Mouse (Mus musculus): ENCODE results near the gene Lrrc66.
A peak's percentile ranks its signal among the peaks of the same experiment; 100 is the strongest.

Lrrc66 gene

DNA sequence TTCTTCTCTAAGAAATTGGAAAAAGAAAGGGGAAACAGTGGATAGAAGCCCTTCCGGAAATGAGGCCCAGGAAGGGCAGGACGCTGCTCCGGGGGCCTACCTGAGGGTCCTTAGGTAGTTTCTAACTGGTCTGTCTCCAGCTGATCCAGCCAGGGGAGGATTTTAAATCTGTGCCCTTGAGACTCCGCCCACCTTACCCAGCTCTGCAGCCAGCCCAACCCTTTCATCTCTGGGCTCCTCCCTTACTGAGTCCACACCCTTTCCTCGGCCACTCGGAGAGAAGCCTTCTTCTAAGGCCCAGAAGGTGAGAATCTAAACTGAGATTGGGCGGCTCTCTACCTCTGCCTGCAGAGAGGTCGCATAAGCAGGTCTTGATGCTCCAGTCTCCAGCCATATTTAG, at the start of gene Lrrc66:
Gene Lrrc66, minus strand, starts transcription at position 236 of the 400 bp plus-strand sequence.
- DNase-seq = no peak

DNA sequence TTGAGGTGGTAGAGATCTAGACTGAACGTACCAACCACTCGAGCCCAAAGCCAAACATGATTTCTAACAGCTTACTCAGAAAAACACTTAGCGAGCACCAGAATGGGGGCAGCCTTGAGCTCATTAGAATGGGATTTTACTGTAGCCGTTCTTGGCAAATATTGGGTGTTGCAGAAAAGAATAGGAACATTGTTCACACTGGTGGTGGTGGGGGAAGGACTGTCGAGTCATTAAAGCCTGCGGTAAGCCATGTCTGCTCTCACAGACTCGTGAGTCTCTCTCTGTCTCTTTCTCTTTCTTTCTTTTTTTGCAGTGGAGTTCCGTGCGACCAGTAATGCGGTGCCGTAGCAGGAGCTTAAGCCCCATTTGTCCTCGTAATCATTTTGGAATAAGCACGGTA, 44.3 kb upstream of the Lrrc66 start:
- DNase-seq = no peak

DNA sequence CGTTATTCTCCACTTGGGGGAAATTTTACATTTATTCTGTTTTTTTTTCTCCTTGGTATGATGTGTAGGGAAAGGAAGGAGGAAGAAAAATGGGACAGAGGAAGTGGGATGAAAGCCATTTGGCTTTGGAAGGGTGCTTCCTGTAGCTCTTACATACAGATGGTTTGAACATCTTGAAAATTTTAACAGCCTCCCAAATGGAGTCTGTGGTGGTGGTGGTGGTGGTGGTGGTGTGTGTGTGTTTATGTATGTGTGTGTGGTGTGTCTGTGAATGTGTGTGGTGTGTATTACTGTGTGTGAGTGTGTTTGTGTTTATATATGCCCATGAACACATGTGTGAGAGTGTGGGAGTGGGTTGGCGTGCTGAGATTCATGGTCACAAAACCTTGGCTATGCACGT, 43.3 kb upstream of the Lrrc66 start:
- no peak for DNase-seq

DNA sequence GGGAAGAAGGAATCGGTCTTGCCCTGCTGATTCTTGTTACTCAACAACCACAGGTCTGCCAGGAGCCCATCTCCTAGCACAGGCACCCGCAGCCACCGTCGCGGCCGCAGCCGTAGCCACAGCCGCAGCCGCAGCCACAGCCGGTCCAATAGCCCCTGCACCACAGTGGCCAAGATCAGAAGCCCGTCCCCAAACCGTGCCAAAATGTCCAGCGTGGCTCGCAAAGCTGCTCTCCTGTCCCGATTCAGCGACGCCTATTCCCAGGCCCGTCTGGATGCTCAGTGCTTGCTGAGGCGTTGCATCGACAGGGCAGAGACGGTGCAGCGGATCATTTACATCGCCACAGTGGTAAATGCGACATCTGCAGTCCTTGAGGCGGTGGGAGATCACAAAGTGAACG, 37.1 kb upstream of the Lrrc66 start:
- DNase-seq = no peak

DNA sequence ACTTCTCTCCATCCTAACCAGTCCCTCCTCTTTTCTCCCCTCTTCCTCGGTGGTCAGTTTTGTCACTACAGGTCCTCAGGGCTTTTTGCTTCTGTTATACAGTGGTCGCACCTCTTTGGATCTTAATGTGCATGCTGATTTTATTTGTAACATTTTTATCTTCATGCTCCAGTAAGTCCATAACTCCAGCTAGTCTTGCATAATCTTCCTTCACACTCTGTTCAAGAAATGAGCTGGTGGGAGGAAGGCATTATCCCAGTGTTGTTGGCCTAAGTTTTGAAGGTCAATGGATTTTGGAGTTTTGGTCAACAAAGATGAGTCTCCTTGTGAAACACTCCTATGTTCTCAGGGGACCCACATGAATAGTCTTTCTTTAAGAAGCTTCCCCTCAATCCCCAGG, 35.6 kb upstream of the Lrrc66 start:
- no peak for DNase-seq

DNA sequence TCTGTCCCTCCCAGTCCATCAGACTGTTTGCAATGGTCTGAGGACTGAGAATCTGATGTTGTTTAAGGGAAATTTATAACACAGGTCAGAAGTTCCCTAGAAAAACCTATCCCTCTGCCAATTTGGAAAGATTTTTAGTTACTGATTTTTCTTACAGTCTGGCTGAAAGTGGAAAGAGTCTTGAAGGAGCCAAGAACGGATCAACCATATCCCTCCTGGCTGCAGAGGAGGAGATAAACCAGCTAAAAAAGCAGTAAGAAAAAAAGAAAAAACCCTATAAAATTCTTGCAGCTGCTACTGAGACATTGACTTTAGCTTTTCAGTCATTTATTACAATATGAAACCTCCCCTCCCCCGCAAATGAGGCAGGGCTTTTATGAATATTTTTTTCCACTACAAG, 34.4 kb upstream of the Lrrc66 start:
- DNase-seq = no peak

DNA sequence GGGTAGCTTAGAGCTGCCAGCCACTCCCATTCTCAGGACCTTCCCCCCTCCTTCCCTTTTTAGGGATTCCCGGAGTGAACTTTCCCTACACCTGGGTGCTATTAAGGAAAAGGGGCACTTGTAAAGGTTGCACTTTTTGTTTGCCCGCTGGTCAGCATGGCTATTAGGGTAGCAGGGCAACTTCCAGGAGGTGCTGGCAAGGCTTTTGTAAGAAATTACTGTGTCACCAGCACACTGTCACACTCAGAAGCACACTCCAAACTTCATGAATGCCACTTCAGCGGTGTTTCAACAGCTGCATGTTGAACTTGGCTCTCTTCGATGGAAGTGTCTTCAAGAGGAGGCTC, 19.5 kb upstream of the Lrrc66 start:
- no peak for DNase-seq

DNA sequence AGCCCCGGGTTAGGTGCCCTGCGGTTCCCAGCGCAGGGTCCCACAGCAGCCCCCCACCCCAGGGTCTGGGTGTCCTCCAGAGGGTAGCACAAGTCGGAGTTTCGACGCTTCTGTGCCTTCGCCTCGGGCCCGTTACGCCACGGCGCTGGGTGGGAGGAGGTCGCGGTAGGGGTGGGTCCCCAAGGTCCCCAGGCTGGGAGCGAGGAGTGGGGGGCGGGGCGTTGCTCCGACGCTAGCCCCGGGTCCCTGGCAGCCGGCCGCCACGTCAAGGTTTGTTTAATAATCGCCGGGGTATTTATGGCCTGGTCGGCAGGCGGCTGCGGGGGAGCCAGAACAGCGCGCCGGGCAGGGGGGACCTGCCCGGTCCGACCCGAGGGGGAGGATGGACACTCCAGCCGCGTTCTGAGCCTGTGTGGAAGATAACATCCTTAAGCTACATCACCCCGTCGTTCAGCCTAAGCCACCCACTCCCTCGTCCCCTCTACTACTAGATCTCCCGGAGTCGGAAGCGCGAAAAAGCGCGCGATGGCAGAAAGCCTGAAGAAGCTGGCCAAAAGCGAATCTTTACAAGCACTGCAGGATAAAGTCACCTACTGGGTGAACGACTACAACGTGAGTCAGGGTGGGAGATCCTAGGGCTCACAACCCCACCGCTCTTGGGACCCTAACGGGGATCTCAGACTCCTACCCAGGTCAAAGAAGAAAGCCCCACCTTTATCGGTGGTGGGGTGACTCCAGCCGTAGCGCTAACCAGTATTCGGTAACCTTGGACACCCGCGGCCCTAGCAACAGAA, 18.9 kb upstream of the Lrrc66 start, which contains the start of gene Spata18:
Gene Spata18, plus strand, starts transcription at position 319 of the 794 bp plus-strand sequence.
- DNase-seq = no peak

DNA sequence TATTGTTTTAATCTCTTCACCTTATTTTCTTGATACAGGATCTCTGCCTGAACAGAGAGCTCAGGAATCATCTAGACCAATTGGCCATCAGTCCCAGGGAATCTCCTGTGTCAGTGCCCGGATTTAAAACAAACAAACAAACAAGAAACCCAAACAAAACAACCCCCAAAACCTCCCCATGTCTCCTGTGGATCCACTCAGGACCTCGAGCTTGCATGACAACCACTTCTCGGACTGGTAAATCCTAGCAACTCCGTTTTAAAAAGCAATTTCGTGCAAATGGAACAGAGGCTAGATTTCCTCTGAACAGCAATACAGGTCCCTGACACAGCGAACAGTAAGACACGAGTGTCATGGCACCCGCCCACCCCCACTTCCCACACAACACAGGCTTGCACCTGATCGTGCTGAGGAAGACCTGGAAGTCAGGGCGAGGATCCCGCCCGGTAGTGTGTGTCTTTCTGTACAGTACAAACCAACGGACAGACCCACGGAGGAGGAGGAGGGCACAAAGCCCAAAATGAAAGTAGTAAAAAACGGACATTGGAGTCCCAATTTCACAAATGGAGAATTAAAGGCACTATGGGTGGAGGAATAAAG, 18.1 kb upstream of the Lrrc66 start:
- no peak for DNase-seq

DNA sequence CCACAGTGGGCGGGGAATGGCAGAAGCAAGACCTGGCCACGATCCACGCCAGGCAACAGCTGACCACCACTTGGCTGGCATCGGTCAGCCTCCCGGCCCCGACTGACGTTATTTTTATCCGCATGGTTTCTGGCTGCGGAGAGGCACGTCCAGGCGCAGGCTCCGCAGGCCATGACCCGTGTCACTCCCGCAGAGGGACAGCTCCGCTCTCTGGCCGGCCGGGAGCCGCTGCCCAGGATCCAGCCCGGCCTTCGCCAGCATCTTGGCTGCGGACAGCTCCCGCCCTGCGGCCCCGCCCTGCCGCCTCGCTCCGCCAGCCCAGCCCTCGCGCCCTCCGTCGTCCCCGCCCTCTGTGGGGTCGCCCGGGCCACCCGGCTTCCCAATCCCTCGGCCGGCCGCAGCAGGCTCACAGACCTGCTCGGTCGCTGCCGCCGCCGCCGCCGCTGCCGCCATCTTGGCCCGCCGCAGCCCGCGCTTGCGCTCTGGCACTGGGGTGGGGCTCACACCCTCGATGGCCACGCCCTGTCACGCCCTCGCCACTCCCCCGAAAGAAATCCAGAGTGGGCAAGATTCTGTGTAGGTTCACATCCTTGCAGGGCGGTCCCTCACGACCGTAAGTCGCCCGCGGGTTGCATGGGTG, 15.1 kb upstream of the Lrrc66 start, which contains the start of gene Sgcb:
Gene Sgcb, minus strand, starts transcription at position 530 of the 640 bp plus-strand sequence.
- peak; percentile 76 for DNase-seq

DNA sequence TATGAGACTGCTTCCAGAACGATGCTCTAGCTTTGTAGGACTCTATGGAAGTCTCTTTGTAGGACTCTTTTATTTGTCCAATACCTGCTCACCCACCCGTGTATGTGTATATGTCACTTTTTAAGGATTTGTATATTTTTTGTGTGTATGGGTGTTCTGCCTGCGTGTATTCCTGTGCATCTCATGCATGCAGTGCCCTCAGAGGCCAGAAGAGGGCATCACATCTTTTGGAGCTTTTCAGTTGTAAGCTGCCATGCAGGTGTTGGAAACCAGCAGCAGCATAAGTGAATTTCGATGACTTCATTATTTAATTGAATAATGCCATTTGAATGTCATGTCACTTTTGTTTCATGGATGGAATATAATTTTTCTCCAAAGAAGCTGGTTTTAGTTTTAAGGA, 9.8 kb upstream of the Lrrc66 start:
- DNase-seq = peak; percentile 17

DNA sequence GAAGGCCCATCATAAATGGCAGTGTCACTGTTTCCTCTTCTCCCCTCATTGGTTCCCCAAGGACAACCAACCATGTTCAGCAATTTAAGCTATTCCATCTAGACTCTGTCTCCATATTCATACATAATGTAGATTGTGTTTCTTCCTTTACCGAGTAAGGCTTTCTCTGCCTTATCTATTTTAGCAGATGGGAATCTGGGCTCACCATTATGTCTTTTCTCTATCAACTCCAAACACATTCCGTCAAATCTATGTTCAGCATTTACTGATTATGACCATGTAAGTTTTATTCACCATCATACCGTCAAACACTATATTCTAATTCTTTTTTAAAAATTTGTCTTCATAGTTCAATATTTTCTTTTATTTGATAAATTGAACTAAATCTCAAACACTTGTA, 8.7 kb upstream of the Lrrc66 start:
- no peak for DNase-seq

DNA sequence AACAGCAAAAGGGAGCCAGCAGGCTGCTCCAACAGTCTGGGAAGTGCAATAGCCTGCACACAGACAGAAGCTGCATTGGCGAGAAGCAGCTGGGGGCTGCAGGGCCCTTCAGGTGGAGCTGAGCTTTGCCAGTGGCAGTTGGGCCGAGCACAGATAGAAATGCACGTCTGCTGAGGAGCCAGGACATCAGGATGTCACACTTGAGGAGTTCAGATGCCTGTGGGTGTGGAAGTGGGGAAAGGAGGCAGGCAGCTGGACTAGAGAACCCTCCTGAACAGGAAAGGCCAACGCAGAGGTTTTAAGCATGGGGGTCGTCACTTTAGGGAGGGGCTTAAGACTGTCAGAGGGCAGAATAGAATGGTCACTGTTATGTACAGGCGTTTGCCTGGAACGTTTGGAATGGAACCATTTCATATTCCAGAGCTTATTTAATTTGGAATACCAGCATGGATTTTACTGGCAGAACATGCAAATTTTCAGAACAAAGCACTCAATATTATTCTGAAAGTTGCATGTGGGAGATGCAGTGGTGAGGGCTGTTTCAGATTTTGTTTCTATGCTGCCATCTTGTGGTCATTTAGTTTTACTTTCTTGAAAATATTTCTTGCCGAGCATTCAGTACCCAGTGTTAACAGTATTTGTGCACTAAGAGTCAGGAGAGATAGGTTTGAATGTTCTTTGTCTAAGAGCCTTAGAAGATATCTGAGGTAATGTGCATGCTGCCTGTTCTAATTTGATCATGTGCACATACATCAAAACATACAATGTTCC, 5.2 kb upstream of the Lrrc66 start:
- DNase-seq = no peak

DNA sequence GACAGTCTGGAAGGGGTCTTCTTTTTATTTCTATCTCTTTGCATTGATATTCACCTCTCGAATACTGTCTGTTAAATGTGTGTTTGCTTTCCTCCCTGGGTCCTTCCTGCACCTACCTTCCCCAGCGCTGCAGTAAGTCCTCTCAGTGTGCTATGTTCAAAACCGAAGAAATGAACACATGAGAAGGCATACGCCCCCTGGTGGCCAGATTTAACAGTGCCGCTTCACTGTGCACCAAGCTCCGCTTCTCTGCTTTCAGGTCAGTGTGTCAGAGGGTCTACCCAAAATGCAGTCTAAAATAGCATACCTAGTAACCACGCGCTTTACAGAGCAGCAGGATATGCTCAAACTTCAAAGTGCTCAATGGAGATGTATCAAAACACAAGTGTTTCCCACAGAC, 815 bp upstream of the Lrrc66 start:
- peak; percentile 50 for DNase-seq

DNA sequence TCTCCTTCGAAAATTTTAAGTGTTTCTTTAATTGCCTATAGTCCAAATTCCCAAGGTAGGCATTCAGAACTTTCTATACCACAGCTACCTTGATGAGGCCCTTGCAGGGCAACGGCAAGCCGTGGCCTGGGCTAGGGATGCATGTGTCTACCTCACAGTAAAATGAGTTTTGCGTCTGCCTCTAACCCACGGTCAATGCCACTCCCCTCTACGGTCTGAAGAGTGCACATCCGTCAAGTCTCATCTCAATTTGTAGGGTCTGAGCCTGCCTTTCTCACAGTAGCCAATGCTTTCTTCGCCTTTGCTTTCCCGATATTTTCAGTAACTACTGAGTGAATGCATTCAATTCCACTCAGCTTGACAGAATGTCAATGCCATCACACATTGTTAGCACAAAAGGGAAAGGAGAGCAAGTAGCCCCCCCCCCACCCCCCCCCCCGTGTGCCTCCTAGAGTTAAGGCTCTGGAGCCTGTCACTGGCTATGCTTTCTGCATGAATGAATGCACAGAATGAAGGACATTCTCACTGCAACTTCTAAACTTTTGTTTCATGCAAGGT, 1.2 kb downstream of the Lrrc66 start:
- DNase-seq = no peak

DNA sequence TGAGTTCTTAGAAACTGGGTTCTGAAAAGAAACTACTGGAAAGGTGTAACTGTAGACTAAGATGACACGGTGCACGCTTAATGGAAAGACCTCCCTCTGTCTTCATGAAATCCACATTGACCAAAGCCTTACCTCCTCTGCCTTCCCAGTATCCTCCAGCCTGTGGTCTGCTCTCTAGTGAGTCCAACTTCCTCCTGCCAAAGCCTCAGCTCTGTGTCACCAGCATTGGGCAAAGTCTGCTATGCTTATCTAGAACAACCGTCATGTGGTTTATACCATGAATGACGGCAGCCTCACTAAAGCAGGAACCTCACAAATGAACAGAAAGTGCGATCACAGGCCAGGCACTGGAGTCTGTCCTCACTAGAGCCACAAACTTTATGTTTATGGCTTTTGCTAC, 2.2 kb downstream of the Lrrc66 start:
- DNase-seq = peak; percentile 38

DNA sequence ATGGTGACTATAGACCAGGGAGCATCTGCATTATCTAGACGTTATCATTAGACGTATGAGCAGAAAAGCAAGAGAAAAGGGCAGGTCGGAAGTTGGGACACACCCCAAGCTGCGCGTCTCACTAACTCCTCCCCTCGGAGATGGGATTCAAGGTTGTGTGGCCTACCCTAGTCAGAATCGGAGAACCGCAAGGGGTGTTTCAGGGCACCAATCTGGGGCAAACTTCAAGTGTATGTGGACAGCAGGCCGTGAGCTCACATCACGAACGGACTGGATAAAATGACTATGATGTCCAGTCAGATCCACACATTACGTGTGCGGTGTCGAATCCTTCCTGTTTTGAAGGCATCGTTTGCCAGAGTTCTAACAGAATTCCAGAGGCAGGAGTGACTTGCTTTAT, 4.3 kb downstream of the Lrrc66 start:
- no peak for DNase-seq

DNA sequence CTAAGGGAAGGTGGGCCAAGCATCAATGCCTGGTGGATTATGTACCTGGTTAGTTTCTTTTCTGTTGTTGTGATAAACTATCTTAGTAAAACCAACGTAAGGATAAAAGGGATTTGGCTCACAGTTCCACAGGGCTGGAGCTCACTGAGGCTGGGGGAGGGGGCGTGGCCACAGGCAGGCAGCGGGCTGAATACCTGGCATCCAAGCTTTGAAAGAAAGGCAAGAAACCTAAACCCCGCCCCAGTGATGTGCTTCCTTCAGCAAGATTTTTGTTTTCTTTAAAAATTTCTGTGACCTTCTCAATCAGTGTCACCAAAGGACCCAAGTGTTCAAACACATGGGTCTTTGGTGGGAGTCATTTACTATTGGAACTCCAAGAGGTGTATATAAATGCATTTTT, 4.8 kb downstream of the Lrrc66 start:
- no peak for DNase-seq

DNA sequence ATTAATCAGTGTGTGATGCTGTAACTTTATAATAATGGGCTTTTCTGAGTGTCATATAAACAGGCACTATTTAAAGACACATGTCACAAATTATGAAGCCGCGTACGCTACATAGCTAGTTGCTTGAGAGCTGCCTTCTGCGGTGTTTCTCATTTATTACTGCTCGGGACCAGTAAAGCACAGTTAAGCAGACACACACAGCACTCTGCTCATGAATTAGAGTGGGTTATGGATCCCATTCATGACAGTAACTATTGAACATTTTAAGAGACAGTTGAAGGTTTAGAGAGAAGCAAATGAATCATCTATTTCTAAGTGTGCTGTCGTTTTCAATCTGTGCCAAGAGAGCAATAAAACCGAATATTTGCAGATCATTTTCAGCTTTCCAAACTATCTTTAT, 5.5 kb downstream of the Lrrc66 start:
- DNase-seq = no peak

DNA sequence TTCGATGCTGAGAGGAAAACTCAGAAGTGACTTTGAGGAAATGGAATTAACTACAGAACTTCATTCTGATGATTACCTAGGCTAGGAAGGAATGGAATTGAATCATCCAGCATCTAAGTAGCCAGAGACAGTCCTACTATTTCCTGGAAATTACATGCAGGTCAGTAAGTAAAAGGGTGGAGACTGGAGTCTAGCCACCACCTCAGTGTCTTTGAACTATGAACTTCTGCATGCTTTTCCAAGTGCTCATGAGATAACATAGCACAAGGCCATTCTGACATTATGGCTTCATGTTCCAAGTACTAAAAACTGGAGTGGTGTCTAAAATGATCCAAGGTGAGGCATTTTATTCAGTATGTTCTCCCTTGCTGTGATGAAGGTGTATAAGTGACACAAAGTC, 6.8 kb downstream of the Lrrc66 start:
- no peak for DNase-seq

DNA sequence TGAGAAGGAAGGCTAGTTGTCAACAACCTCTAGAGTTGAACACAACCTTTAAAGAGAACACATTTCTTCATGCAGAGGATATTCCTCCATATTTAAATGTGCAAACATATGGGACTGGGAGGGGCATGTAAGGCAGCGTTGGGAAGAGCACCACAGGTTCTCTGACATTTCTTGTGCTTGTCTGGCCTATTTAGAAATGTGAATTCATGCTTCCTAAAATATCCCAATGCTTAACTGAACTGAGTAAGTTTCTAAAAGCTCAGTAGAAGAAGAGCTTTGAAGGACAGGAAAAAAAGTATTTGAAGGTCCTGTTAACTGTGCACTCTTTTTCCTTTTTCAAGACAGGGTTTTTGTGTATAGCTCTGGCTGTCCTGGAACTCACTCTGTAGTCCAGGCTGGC, 13.4 kb downstream of the Lrrc66 start:
- DNase-seq = no peak

DNA sequence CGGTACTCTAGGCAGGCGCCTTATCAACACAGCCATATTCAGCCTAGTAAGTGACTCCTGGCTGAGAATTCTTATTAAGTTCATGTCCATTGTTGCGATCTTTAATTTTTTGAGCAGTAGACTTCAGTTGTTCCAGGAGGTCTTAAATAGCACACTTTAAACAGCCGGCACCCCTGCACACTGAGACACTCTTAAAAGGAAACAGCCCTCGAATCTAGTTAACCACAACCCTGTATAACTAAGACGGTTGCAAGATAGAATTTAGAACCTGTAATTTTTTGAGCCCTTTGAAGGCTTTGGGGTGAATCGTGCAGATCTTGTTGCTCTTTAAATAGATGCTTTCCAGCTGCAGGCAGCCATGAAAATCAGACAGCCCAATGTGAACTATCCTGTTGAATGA, 17.1 kb downstream of the Lrrc66 start:
- no peak for DNase-seq

DNA sequence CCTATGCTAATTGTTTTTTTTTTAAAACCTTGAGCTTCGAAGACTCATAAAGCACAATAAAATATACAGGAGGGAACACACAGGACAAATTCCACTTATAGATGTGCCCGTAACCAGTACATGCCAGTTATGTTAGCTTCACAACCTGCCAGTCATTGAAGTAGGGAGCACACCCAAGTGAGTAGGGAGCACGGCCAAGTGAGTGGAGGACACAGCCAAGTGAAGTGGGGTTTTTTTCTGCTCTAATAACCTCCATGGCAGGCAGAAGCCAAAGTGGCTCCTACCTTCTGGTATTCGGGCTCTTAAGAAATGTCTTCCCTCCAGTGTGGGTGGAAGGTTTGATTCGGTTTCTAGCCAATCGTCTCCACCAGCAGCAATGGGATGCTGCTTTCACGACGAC, 19.0 kb downstream of the Lrrc66 start:
- DNase-seq = no peak
